Mouse (Mus musculus) heart, embryonic 10.5 days (tissue): Measurements from ENCODE around the gene Zbtb25. TPM values are rescaled to one million over a fixed set of nuclear protein-coding genes. Genes with fewer than 3 reads are reported as not detected.

Experiments
- DNase-seq: peaks from one replicate; pipeline ENCODE4 v3.0.0-alpha.2; 2017; ENCODE audit warnings: low spot score
- H3K27ac ChIP-seq: fragments of 300-500 bp; sonication (generic); 2 replicates; pipeline ENCODE4 v1.5.1; 2016; ENCODE audit warnings: mild to moderate bottlenecking
- H3K27me3 ChIP-seq: fragments of 300-500 bp; sonication (generic); 2 replicates; pipeline ENCODE4 v1.6.1; 2016; ENCODE audit warnings: mild to moderate bottlenecking; ENCODE audit not compliant: poor library complexity, insufficient read depth, severe bottlenecking
- H3K36me3 ChIP-seq: fragments of 300-500 bp; sonication (generic); 2 replicates; pipeline ENCODE4 v1.6.1; 2016; ENCODE audit warnings: mild to moderate bottlenecking, moderate library complexity
- H3K4me1 ChIP-seq: fragments of 300-500 bp; sonication (generic); 2 replicates; pipeline ENCODE4 v1.6.1; 2016; ENCODE audit warnings: mild to moderate bottlenecking
- H3K4me3 ChIP-seq: fragments of 300-500 bp; sonication (generic); 2 replicates; pipeline ENCODE4 v1.5.1; 2016; ENCODE audit warnings: mild to moderate bottlenecking, moderate library complexity
- H3K9me3 ChIP-seq: fragments of 300-500 bp; sonication (generic); 2 replicates; pipeline ENCODE4 v1.6.1; 2016; ENCODE audit warnings: mild to moderate bottlenecking, moderate library complexity
- WGBS: fragments of 180-500 bp; shearing (Covaris S2); methylation state at CpG from one replicate; pipeline ENCODE4 v1.1.7; 2016; 5-methylcytosine and 5-hydroxymethylcytosine counted together
- polyA plus RNA-seq: library from polyadenylated mRNA; unstranded; fragments of >200 nt; fragmentation: Nextera tagmentation; extraction: Ambion mirVana; gene quantifications from 2 replicates; pipeline ENCODE4 v1.2.1, GENCODE M21; 2016

Zbtb25 gene
- polyA plus RNA-seq, 1 experiment from 2014 or later: 16.8 TPM

GRCm38 (mm10) chr12:76318282-76319212 is 50.9 kb downstream of the Zbtb25 start:
- DNase-seq: peak; percentile 91
- peak overlapping the region; percentile 90 for H3K27ac ChIP-seq
- H3K9me3 ChIP-seq: no peaks in the 10 kb centered on the region
- peaks cover 43% of the 10 kb centered on the region for H3K36me3 ChIP-seq
- H3K4me1 ChIP-seq: peaks cover 52% of the 10 kb centered on the region
- no peaks in the 10 kb centered on the region for H3K27me3 ChIP-seq
- H3K4me3 ChIP-seq: peak overlapping the region; percentile 42
- 7% methylated on average over 9 of the region's 9 CpGs for WGBS

GRCm38 (mm10) chr12:76311951-76312350 is 57.5 kb downstream of the Zbtb25 start:
- Histone ChIP-seq H3K9me3 (no peaks in the 10 kb centered on the region), H3K36me3 (peaks cover 54% of the 10 kb centered on the region), H3K4me1 (peaks cover 49% of the 10 kb centered on the region), H3K4me3 (no peak overlapping the region), H3K27ac (peak overlapping the region; percentile 80), H3K27me3 (no peaks in the 10 kb centered on the region)
- no peak for DNase-seq
- 80% methylated on average over 8 of the region's 8 CpGs for WGBS

GRCm38 (mm10) chr12:76311227-76311626 is 58.2 kb downstream of the Zbtb25 start:
- Histone ChIP-seq H3K36me3 (peaks cover 57% of the 10 kb centered on the region), H3K4me3 (no peak overlapping the region), H3K27ac (peak overlapping the region; percentile 80), H3K4me1 (peaks cover 51% of the 10 kb centered on the region), H3K9me3 (no peaks in the 10 kb centered on the region), H3K27me3 (no peaks in the 10 kb centered on the region)
- no peak for DNase-seq
- 92% methylated on average over 9 of the region's 9 CpGs for WGBS

GRCm38 (mm10) chr12:76310633-76311032 is 58.8 kb downstream of the Zbtb25 start:
- no peak overlapping the region for H3K4me3 ChIP-seq
- DNase-seq: no peak
- no peaks in the 10 kb centered on the region for H3K9me3 ChIP-seq
- peaks cover 59% of the 10 kb centered on the region for H3K36me3 ChIP-seq
- WGBS: 71% methylated on average over 6 of the region's 6 CpGs
- H3K27ac ChIP-seq: peak overlapping the region; percentile 80
- H3K27me3 ChIP-seq: no peaks in the 10 kb centered on the region
- peaks cover 52% of the 10 kb centered on the region for H3K4me1 ChIP-seq

GRCm38 (mm10) chr12:76310007-76310406 is 59.4 kb downstream of the Zbtb25 start:
- Histone ChIP-seq H3K4me1 (peaks cover 52% of the 10 kb centered on the region), H3K27ac (peak overlapping the region; percentile 80), H3K36me3 (peaks cover 56% of the 10 kb centered on the region), H3K9me3 (no peaks in the 10 kb centered on the region), H3K4me3 (no peak overlapping the region), H3K27me3 (no peaks in the 10 kb centered on the region)
- 68% methylated on average over 6 of the region's 6 CpGs for WGBS
- no peak for DNase-seq

- no peak overlapping the region for H3K4me3 ChIP-seq
- H3K4me1 ChIP-seq: peaks cover 52% of the 10 kb centered on the region
- H3K36me3 ChIP-seq: peaks cover 55% of the 10 kb centered on the region
- no peaks in the 10 kb centered on the region for H3K27me3 ChIP-seq
- no peaks in the 10 kb centered on the region for H3K9me3 ChIP-seq
- H3K27ac ChIP-seq: peak overlapping the region; percentile 87
- 81% methylated on average over 5 of the region's 5 CpGs for WGBS
- DNase-seq: no peak
These were observed 61.0 kb downstream of the Zbtb25 start for GRCm38 (mm10) chr12:76308436-76308835.

- peaks cover 52% of the 10 kb centered on the region for H3K4me1 ChIP-seq
- peaks cover 56% of the 10 kb centered on the region for H3K36me3 ChIP-seq
- peak overlapping the region; percentile 87 for H3K27ac ChIP-seq
- H3K4me3 ChIP-seq: no peak overlapping the region
- DNase-seq: peak; percentile 80
- H3K27me3 ChIP-seq: no peaks in the 10 kb centered on the region
- 25% methylated on average over 9 of the region's 9 CpGs for WGBS
- H3K9me3 ChIP-seq: no peaks in the 10 kb centered on the region
These were observed 61.4 kb downstream of the Zbtb25 start for GRCm38 (mm10) chr12:76307964-76308363.

GRCm38 (mm10) chr12:76306852-76307561 is 62.4 kb downstream of the Zbtb25 start:
- Histone ChIP-seq H3K4me1 (peaks cover 48% of the 10 kb centered on the region), H3K27me3 (no peaks in the 10 kb centered on the region), H3K27ac (peak overlapping the region; percentile 87), H3K9me3 (no peaks in the 10 kb centered on the region), H3K4me3 (no peak overlapping the region), H3K36me3 (peaks cover 51% of the 10 kb centered on the region)
- 80% methylated on average over 9 of the region's 9 CpGs for WGBS
- DNase-seq: no peak

GRCm38 (mm10) chr12:76305107-76305506 is 64.3 kb downstream of the Zbtb25 start:
- no peak for DNase-seq
- peaks cover 29% of the 10 kb centered on the region for H3K4me1 ChIP-seq
- H3K4me3 ChIP-seq: no peak overlapping the region
- WGBS: 91% methylated on average over 8 of the region's 8 CpGs
- H3K27me3 ChIP-seq: no peaks in the 10 kb centered on the region
- H3K27ac ChIP-seq: no peak overlapping the region
- H3K36me3 ChIP-seq: peaks cover 55% of the 10 kb centered on the region
- no peaks in the 10 kb centered on the region for H3K9me3 ChIP-seq

- Histone ChIP-seq H3K9me3 (no peaks in the 10 kb centered on the region), H3K27me3 (no peaks in the 10 kb centered on the region), H3K27ac (no peak overlapping the region), H3K36me3 (peaks cover 57% of the 10 kb centered on the region), H3K4me1 (peaks cover 29% of the 10 kb centered on the region), H3K4me3 (no peak overlapping the region)
- 85% methylated on average over 4 of the region's 4 CpGs for WGBS
- no peak for DNase-seq
These were observed 65.2 kb downstream of the Zbtb25 start for GRCm38 (mm10) chr12:76304199-76304598.

- H3K27me3 ChIP-seq: no peaks in the 10 kb centered on the region
- no peak for DNase-seq
- no peak overlapping the region for H3K4me3 ChIP-seq
- WGBS: 92% methylated on average over 11 of the region's 11 CpGs
- H3K9me3 ChIP-seq: no peaks in the 10 kb centered on the region
- H3K4me1 ChIP-seq: peaks cover 34% of the 10 kb centered on the region
- no peak overlapping the region for H3K27ac ChIP-seq
- H3K36me3 ChIP-seq: peaks cover 64% of the 10 kb centered on the region
These were observed 65.9 kb downstream of the Zbtb25 start for GRCm38 (mm10) chr12:76303474-76303873.

GRCm38 (mm10) chr12:76300367-76300766 is 69.0 kb downstream of the Zbtb25 start:
- 91% methylated on average over 10 of the region's 10 CpGs for WGBS
- H3K27ac ChIP-seq: no peak overlapping the region
- no peak for DNase-seq
- H3K27me3 ChIP-seq: no peaks in the 10 kb centered on the region
- peaks cover 79% of the 10 kb centered on the region for H3K36me3 ChIP-seq
- no peaks in the 10 kb centered on the region for H3K9me3 ChIP-seq
- no peak overlapping the region for H3K4me3 ChIP-seq
- H3K4me1 ChIP-seq: peaks cover 12% of the 10 kb centered on the region; the same call in 1 of the 2 replicates

- peaks cover 80% of the 10 kb centered on the region for H3K36me3 ChIP-seq
- WGBS: 79% methylated on average over 9 of the region's 9 CpGs
- peaks cover 12% of the 10 kb centered on the region; the same call in 1 of the 2 replicates for H3K4me1 ChIP-seq
- H3K27ac ChIP-seq: no peak overlapping the region
- no peak overlapping the region for H3K4me3 ChIP-seq
- no peaks in the 10 kb centered on the region for H3K9me3 ChIP-seq
- H3K27me3 ChIP-seq: no peaks in the 10 kb centered on the region
- DNase-seq: no peak
These were observed 70.0 kb downstream of the Zbtb25 start for GRCm38 (mm10) chr12:76299361-76299906.
